Comparison of ENCODE assay signal across 13 mouse cellular contexts in the genomic region with DNA sequence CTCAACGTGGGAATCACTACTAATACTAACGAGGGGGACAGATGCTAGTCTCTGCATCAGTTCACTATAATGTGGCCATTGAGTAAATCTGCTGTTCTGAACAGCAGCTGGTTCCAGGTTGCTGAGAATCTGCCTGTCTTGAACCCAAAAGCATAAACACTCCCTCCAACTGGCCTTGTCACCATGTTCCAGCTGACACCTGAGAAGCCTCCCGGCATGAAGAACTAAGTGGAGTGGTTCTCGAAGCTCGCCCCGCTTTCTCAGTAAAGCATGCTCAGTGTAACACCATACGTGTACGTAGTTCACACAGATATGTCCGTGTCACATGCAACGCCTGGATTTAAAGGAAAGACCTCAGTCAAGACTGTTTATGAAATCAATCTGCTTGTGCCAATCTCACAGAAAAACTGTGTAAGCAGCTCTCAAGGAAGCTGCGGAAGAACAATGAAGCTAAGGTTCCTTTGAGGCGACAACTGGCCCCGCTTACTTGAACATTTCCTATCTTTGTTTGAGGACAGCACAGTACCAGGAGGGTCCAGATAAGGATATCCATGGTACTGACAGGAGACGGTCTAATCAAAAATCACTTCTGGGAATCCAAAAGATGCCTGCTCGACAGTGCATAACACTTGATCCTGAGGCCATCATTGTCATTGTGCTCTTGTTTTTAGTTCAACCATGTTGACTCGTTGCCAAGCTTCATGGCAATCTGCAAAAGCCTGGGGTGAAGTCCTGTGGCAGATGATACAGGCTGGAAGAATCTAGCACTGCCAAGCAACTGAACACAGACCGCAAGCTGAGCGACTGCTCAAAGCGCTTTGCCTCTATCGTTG.
DNase-seq lines count a peak whose midpoint lies in the region; ATAC-seq lines count a peak whose summit lies in the region.
"Had no signal": no experiment of that assay in that cellular context is flagged by ENCODE, and none has a peak within 500 bp of the region (broad histone marks: within the 10 kb centered on the region; RNA-seq: fewer than 3 reads in every experiment).

No protein-coding gene starts in this region.

- H3K27me3 ChIP-seq in liver, embryonic 16.5 days (ENCODE audit: control insufficient read depth, insufficient read depth, low read depth, low read length) = no peaks in the 10 kb centered on the region
- no peaks in the 10 kb centered on the region for H3K27me3 ChIP-seq in limb, embryonic 12.5 days
- H3K27me3 ChIP-seq: midbrain, embryonic 13.5 days; stomach, embryonic 15.5 days had no signal

- WGBS in liver, embryonic 16.5 days (ENCODE audit: insufficient replicate concordance) = 58% methylated on average over 20 of the region's 20 CpGs
- WGBS in limb, embryonic 12.5 days = 65% methylated on average over 20 of the region's 20 CpGs

- DNase-seq in cerebellum, adult 11-12 months = peak; percentile 8
- no peak for DNase-seq in cerebellum, adult 8-10 months
- DNase-seq in liver = no peak
- DNase-seq in skeletal muscle tissue, adult 2 months (ENCODE audit: low read depth, low spot score) = peak; percentile 7
- DNase-seq in layer of hippocampus, adult 11-12 months (ENCODE audit: low spot score) = no peak
- no peak for DNase-seq in kidney, postnatal 14 days
- DNase-seq: right cerebral cortex, adult 18-20 months had no signal

- no peak overlapping the region for H3K9ac ChIP-seq in liver, embryonic 16.5 days (ENCODE audit: low read depth, low read length)
- no peak overlapping the region for H3K9ac ChIP-seq in limb, embryonic 12.5 days (replicated peaks)
- H3K9ac ChIP-seq: midbrain, embryonic 13.5 days; stomach, embryonic 15.5 days had no signal

- no peaks in the 10 kb centered on the region for H3K4me1 ChIP-seq in liver, embryonic 16.5 days (ENCODE audit: control insufficient read depth, low read depth, low read length)
- H3K4me1 ChIP-seq in limb, embryonic 12.5 days (replicated peaks) = peaks cover 9% of the 10 kb centered on the region
- H3K4me1 ChIP-seq: midbrain, embryonic 13.5 days; stomach, embryonic 15.5 days had no signal

- H3K27ac ChIP-seq in liver, embryonic 16.5 days (ENCODE audit: low read length) = no peak overlapping the region
- H3K27ac ChIP-seq in limb, embryonic 12.5 days = no peak overlapping the region
- H3K27ac ChIP-seq: midbrain, embryonic 13.5 days; stomach, embryonic 15.5 days had no signal

- no peak overlapping the region for H3K4me3 ChIP-seq in liver, embryonic 16.5 days (ENCODE audit: low read depth, low read length)
- no peak overlapping the region for H3K4me3 ChIP-seq in limb, embryonic 12.5 days (replicated peaks)
- H3K4me3 ChIP-seq: midbrain, embryonic 13.5 days; stomach, embryonic 15.5 days had no signal

- no peaks in the 10 kb centered on the region for H3K9me3 ChIP-seq in liver, embryonic 16.5 days (replicated peaks; ENCODE audit: control insufficient read depth, low read length)
- H3K9me3 ChIP-seq in limb, embryonic 12.5 days = no peaks in the 10 kb centered on the region
- H3K9me3 ChIP-seq: midbrain, embryonic 13.5 days; stomach, embryonic 15.5 days had no signal

- no peaks in the 10 kb centered on the region for H3K36me3 ChIP-seq in liver, embryonic 16.5 days (ENCODE audit: control insufficient read depth, insufficient read depth)
- H3K36me3 ChIP-seq in limb, embryonic 12.5 days = no peaks in the 10 kb centered on the region
- H3K36me3 ChIP-seq: midbrain, embryonic 13.5 days; stomach, embryonic 15.5 days had no signal

- ATAC-seq in liver, embryonic 16.5 days (ENCODE audit: low read depth) = 0 out of 2 replicates have a peak, but pooled peaks have one; percentile 19
- ATAC-seq in limb, embryonic 12.5 days (ENCODE audit: insufficient number of reproducible peaks, insufficient read depth, low FRiP score, low TSS enrichment, low read depth) = peak; percentile 47; the same call in 1 of the 2 replicates
- ATAC-seq: intestine, postnatal 0 days; midbrain, embryonic 13.5 days had no signal

- H3K4me2 ChIP-seq in liver, embryonic 16.5 days (ENCODE audit: low read depth, low read length) = no peak overlapping the region
- no peak overlapping the region for H3K4me2 ChIP-seq in limb, embryonic 12.5 days
- H3K4me2 ChIP-seq: liver, embryonic 11.5 days; midbrain, embryonic 13.5 days; stomach, embryonic 15.5 days had no signal

Comparison
In these comparisons a context has a peak if more than half of its experiments do, and no peak if none do; other contexts are left out.
1. DNase-seq: peak in cerebellum, adult 11-12 months (single experiment) and skeletal muscle tissue, adult 2 months (single experiment); none in cerebellum, adult 8-10 months (single experiment), liver (single experiment), layer of hippocampus, adult 11-12 months (single experiment) and kidney, postnatal 14 days (single experiment).